In the genomic region with DNA sequence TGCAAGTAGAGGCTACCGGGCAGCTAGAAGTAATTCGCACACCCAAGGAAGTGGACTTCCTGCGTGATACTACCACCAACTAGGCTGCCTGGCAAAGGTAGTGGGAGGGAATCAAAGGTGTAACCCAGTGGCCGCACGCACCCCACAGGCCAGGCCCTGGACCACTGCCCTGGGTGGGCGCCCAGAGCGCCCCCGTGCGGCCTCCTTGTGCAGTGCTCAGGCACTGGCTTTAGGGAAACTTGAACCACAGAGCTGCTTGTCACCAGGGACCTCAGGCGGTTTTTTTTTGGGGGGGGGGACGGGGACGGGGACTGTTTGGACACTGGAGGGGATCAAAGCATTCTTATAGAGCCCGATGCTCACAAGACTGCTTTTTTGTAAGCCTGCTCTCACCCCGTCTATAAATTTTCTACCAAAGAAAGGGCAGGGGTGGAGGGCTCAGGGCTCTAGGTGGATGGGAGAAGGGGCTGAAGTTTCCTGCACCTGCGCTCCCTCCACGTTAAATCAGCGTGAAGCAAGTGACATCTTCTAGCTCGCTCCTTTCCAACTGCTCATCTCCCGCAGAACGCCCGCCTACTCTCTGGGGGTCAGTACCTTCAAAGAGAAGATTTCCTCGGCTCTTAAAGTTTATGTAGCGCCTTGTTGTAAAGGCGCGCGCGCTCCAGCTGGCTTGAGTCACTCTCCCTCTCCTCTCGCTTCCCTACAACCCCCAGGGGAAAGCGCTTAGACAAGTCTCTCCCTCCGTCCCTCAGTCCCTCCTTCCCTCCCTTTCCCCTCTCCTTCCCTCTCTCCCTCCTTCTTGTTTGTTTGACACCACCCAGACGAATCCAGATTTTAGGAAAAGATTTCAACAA, we compare ENCODE assay signal across 10 mouse cellular contexts. TPM values are rescaled to one million over a fixed set of nuclear protein-coding genes. Genes with fewer than 3 reads are reported as not detected.
DNase-seq lines count a peak whose midpoint lies in the region; ATAC-seq and TF ChIP-seq lines count a peak whose summit lies in the region.
"Had no signal": no experiment of that assay in that cellular context is flagged by ENCODE, and none has a peak within 500 bp of the region (broad histone marks: within the 10 kb centered on the region; RNA-seq: fewer than 3 reads in every experiment).

No protein-coding gene starts in this region.

- no peak overlapping the region for H3K9ac ChIP-seq in forebrain, embryonic 15.5 days (replicated peaks)
- no peak overlapping the region for H3K9ac ChIP-seq in kidney, postnatal 0 days (ENCODE audit: low read depth, low read length)
- H3K9ac ChIP-seq in embryonic facial prominence, embryonic 13.5 days = peak overlapping the region; percentile 40
- no peak overlapping the region for H3K9ac ChIP-seq in midbrain, embryonic 14.5 days (replicated peaks; ENCODE audit: low read length)

- 2% methylated on average over 31 of the region's 31 CpGs for WGBS in forebrain, embryonic 10.5 days
- 3% methylated on average over 31 of the region's 31 CpGs for WGBS in forebrain, embryonic 15.5 days
- 1% methylated on average over 30 of the region's 31 CpGs for whole genome bisulfite sequencing in kidney, postnatal 0 days
- 3% methylated on average over 31 of the region's 31 CpGs for WGBS in embryonic facial prominence, embryonic 13.5 days
- WGBS in midbrain, embryonic 14.5 days = 4% methylated on average over 31 of the region's 31 CpGs

- no peaks in the 10 kb centered on the region for H3K36me3 ChIP-seq in forebrain, embryonic 10.5 days (replicated peaks)
- H3K36me3 ChIP-seq in forebrain, embryonic 15.5 days = no peaks in the 10 kb centered on the region
- no peaks in the 10 kb centered on the region for H3K36me3 ChIP-seq in kidney, postnatal 0 days (ENCODE audit: insufficient read depth, low read length)
- H3K36me3 ChIP-seq in embryonic facial prominence, embryonic 13.5 days = no peaks in the 10 kb centered on the region
- no peaks in the 10 kb centered on the region for H3K36me3 ChIP-seq in midbrain, embryonic 14.5 days (ENCODE audit: control insufficient read depth, insufficient read depth, low read length)

- peak; percentile 49 for DNase-seq in forebrain, embryonic 10.5 days (ENCODE audit: extremely low spot score, low spot score)
- peak; percentile 44 for DNase-seq in kidney, postnatal 0 days (ENCODE audit: low spot score)
- no peak for DNase-seq in kidney, postnatal 25 days
- DNase-seq in midbrain, embryonic 14.5 days = peak; percentile 49
- no peak for DNase-seq in adrenal gland, postnatal 25 days
- no peak for DNase-seq in left cerebral cortex, adult 11 months (ENCODE audit: low spot score)
- DNase-seq: kidney, postnatal 10 days had no signal

- no peak overlapping the region for H3K27ac ChIP-seq in forebrain, embryonic 10.5 days
- H3K27ac ChIP-seq in forebrain, embryonic 15.5 days (replicated peaks) = no peak overlapping the region
- H3K27ac ChIP-seq in kidney, postnatal 0 days = no peak overlapping the region
- H3K27ac ChIP-seq in embryonic facial prominence, embryonic 13.5 days = no peak overlapping the region
- H3K27ac ChIP-seq in midbrain, embryonic 14.5 days (replicated peaks; ENCODE audit: low read depth, low read length) = no peak overlapping the region

- no peak overlapping the region for H3K4me2 ChIP-seq in forebrain, embryonic 15.5 days (replicated peaks)
- no peak overlapping the region for H3K4me2 ChIP-seq in kidney, postnatal 0 days (ENCODE audit: low read length)
- H3K4me2 ChIP-seq in embryonic facial prominence, embryonic 13.5 days = peak overlapping the region; percentile 45
- H3K4me2 ChIP-seq in midbrain, embryonic 14.5 days (ENCODE audit: low read length) = 0 out of 2 replicates have a peak overlapping the region, but pooled peaks have one; percentile 6

- peak overlapping the region; percentile 36 for H3K4me3 ChIP-seq in forebrain, embryonic 10.5 days
- H3K4me3 ChIP-seq in forebrain, embryonic 15.5 days = no peak overlapping the region
- H3K4me3 ChIP-seq in kidney, postnatal 0 days (replicated peaks; ENCODE audit: low read depth, low read length) = no peak overlapping the region
- H3K4me3 ChIP-seq in embryonic facial prominence, embryonic 13.5 days = peak overlapping the region; percentile 7
- 0 out of 2 replicates have a peak overlapping the region, but pooled peaks have one; percentile 3 for H3K4me3 ChIP-seq in midbrain, embryonic 14.5 days (replicated peaks; ENCODE audit: low read depth, low read length)

- no peaks in the 10 kb centered on the region for H3K9me3 ChIP-seq in forebrain, embryonic 10.5 days
- H3K9me3 ChIP-seq in forebrain, embryonic 15.5 days = no peaks in the 10 kb centered on the region
- no peaks in the 10 kb centered on the region for H3K9me3 ChIP-seq in kidney, postnatal 0 days (replicated peaks; ENCODE audit: low read length)
- no peaks in the 10 kb centered on the region for H3K9me3 ChIP-seq in embryonic facial prominence, embryonic 13.5 days
- H3K9me3 ChIP-seq in midbrain, embryonic 14.5 days (ENCODE audit: control insufficient read depth, low read length) = no peaks in the 10 kb centered on the region

- H3K27me3 ChIP-seq in forebrain, embryonic 10.5 days (ENCODE audit: poor library complexity, severe bottlenecking) = peaks cover 73% of the 10 kb centered on the region
- H3K27me3 ChIP-seq in forebrain, embryonic 15.5 days = peaks cover 69% of the 10 kb centered on the region
- peaks cover 76% of the 10 kb centered on the region for H3K27me3 ChIP-seq in kidney, postnatal 0 days (ENCODE audit: insufficient read depth, low read length)
- H3K27me3 ChIP-seq in embryonic facial prominence, embryonic 13.5 days = peaks cover 74% of the 10 kb centered on the region
- peaks cover 67% of the 10 kb centered on the region for H3K27me3 ChIP-seq in midbrain, embryonic 14.5 days (ENCODE audit: control insufficient read depth, insufficient read depth, low read length)

- peak; percentile 40; the same call in 1 of the 2 replicates for TF ChIP-seq CTCF in kidney, postnatal 0 days (IDR thresholded peaks at IDR 0.05; ENCODE audit: low read depth)

- ATAC-seq in forebrain, embryonic 15.5 days (replicated peaks) = no peak
- ATAC-seq in kidney, postnatal 0 days (replicated peaks; ENCODE audit: low FRiP score, low read depth) = no peak; the same call in 1 of the 2 replicates
- no peak for ATAC-seq in embryonic facial prominence, embryonic 13.5 days (ENCODE audit: insufficient number of reproducible peaks, insufficient read depth, low FRiP score, low TSS enrichment, low read depth)
- no peak for ATAC-seq in midbrain, embryonic 14.5 days (ENCODE audit: low FRiP score, low TSS enrichment)

- H3K4me1 ChIP-seq in forebrain, embryonic 10.5 days = peaks cover 21% of the 10 kb centered on the region
- H3K4me1 ChIP-seq in forebrain, embryonic 15.5 days = no peaks in the 10 kb centered on the region
- no peaks in the 10 kb centered on the region for H3K4me1 ChIP-seq in kidney, postnatal 0 days (replicated peaks; ENCODE audit: insufficient read depth, low read length)
- peaks cover 14% of the 10 kb centered on the region for H3K4me1 ChIP-seq in embryonic facial prominence, embryonic 13.5 days
- no peaks in the 10 kb centered on the region for H3K4me1 ChIP-seq in midbrain, embryonic 14.5 days (ENCODE audit: control insufficient read depth, insufficient read depth, low read length)

RNA-seq across cellular contexts. Expression of a gene that starts 6.5 kb away (rescaled TPM):
- polyA plus RNA-seq in forebrain, embryonic 10.5 days (2016; fragmentation: Nextera tagmentation; extraction: Ambion mirVana) = 0.06 and 0.39 TPM in 2 replicates
- 1.1 and 1.5 TPM in 2 replicates for polyA plus RNA-seq in forebrain, embryonic 15.5 days (2015; fragmentation: Nextera tagmentation; extraction: Ambion mirVana)
- 6.0 TPM in 2 replicates for polyA plus RNA-seq in kidney, postnatal 0 days (2015; fragmentation: Nextera tagmentation; extraction: Ambion mirVana)
- 8.7 and 11.5 TPM in 2 replicates for polyA plus RNA-seq in embryonic facial prominence, embryonic 13.5 days (2015; fragmentation: Nextera tagmentation; extraction: Ambion mirVana)
- polyA plus RNA-seq in midbrain, embryonic 14.5 days (2014; fragmentation: Nextera tagmentation; extraction: Ambion mirVana) = 0.09 TPM in 1 of 2 replicates, not detected in the other
- total RNA-seq in adrenal gland, postnatal 25 days (2021) = 4.2 and 6.1 TPM in 2 replicates
- total RNA-seq: common myeloid progenitor, adult 5-6 weeks had no signal

RNA-seq across cellular contexts. Expression of a gene that starts 55.6 kb away (rescaled TPM):
- polyA plus RNA-seq in forebrain, embryonic 10.5 days (2016; fragmentation: Nextera tagmentation; extraction: Ambion mirVana) = 11.0 and 13.4 TPM in 2 replicates
- polyA plus RNA-seq in forebrain, embryonic 15.5 days (2015; fragmentation: Nextera tagmentation; extraction: Ambion mirVana) = 3.1 and 5.5 TPM in 2 replicates
- 0.04 TPM in 1 of 2 replicates, not detected in the other for polyA plus RNA-seq in kidney, postnatal 0 days (2015; fragmentation: Nextera tagmentation; extraction: Ambion mirVana)
- 1.8 and 2.6 TPM in 2 replicates for polyA plus RNA-seq in embryonic facial prominence, embryonic 13.5 days (2015; fragmentation: Nextera tagmentation; extraction: Ambion mirVana)
- polyA plus RNA-seq in midbrain, embryonic 14.5 days (2014; fragmentation: Nextera tagmentation; extraction: Ambion mirVana) = 0.54 TPM in 1 of 2 replicates, not detected in the other
- not detected in 2 replicates for total RNA-seq in adrenal gland, postnatal 25 days (2021)
- total RNA-seq: common myeloid progenitor, adult 5-6 weeks had no signal

Comparison
In these comparisons a context has a peak if more than half of its experiments do, and no peak if none do; other contexts are left out.
1. DNase-seq: peak in forebrain, embryonic 10.5 days (single experiment), kidney, postnatal 0 days (single experiment) and midbrain, embryonic 14.5 days (single experiment); none in kidney, postnatal 25 days (0 of 2), adrenal gland, postnatal 25 days (single experiment) and left cerebral cortex, adult 11 months (single experiment).
2. H3K4me3 ChIP-seq: peak in forebrain, embryonic 10.5 days (single experiment), embryonic facial prominence, embryonic 13.5 days (single experiment) and midbrain, embryonic 14.5 days (single experiment); none in forebrain, embryonic 15.5 days (single experiment) and kidney, postnatal 0 days (single experiment).
3. H3K4me2 ChIP-seq: peak in embryonic facial prominence, embryonic 13.5 days (single experiment) and midbrain, embryonic 14.5 days (single experiment); none in forebrain, embryonic 15.5 days (single experiment) and kidney, postnatal 0 days (single experiment).